Mouse (Mus musculus) CH12.LX (cell line): Measurements from ENCODE around the gene Phtf2. TPM values are rescaled to one million over a fixed set of nuclear protein-coding genes. Genes with fewer than 3 reads are reported as not detected.

Experiments used
- DNase-seq: peaks from one replicate; pipeline ENCODE4 v3.0.0-alpha.2; 2013; ENCODE audit errors: extremely low read depth
- H3K27ac ChIP-seq: 2 replicates; pipeline ENCODE4 v1.5.1; 2012; ENCODE audit warnings: low read depth, mild to moderate bottlenecking, control low read depth, moderate library complexity; ENCODE audit not compliant: insufficient read depth
- H3K27me3 ChIP-seq: replicated peaks from 2 replicates; pipeline ENCODE3; 2012; ENCODE audit warnings: inconsistent platforms
- H3K36me3 ChIP-seq, 2 experiments: replicated peaks in 1 of 2; 2 replicates each; pipeline versions ENCODE3 to v1.6.1; 2012; ENCODE audit warnings: inconsistent platforms in 1 of 2, low read length in 1 of 2, mild to moderate bottlenecking in 1 of 2, mixed read lengths in 1 of 2, moderate library complexity in 1 of 2; ENCODE audit not compliant: control insufficient read depth in 1 of 2, insufficient read depth in 1 of 2
- H3K4me1 ChIP-seq, 2 experiments: 2 replicates each; pipeline ENCODE4 v1.6.1; 2012; ENCODE audit warnings: inconsistent platforms in 1 of 2, moderate library complexity in 1 of 2; ENCODE audit not compliant: insufficient read depth in 2 of 2, control insufficient read depth in 1 of 2
- H3K4me2 ChIP-seq: 2 replicates; pipeline ENCODE4 v1.6.1; 2012; ENCODE audit warnings: low read depth, mild to moderate bottlenecking, control low read depth; ENCODE audit not compliant: poor library complexity, insufficient read depth, severe bottlenecking
- H3K4me3 ChIP-seq, 3 experiments: fragments of 150-350 bp in 1 of 3; sonication (generic) in 1 of 3; replicated peaks in 1 of 3; 2 replicates each; pipeline versions ENCODE3 to v1.5.1; 2011 to 2012; ENCODE audit warnings: low read depth in 2 of 3, low read length in 2 of 3, mild to moderate bottlenecking in 2 of 3, moderate library complexity in 2 of 3, control low read depth in 1 of 3, improper control_type of control experiment in 1 of 3, inconsistent platforms in 1 of 3, mixed read lengths in 1 of 3; ENCODE audit not compliant: poor library complexity in 1 of 3
- H3K79me2 ChIP-seq: replicated peaks from 2 replicates; pipeline ENCODE4 v1.6.1; 2012; ENCODE audit warnings: mild to moderate bottlenecking, moderate library complexity; ENCODE audit not compliant: control insufficient read depth, poor library complexity, insufficient read depth, severe bottlenecking; ENCODE audit errors: extremely low read depth
- H3K9ac ChIP-seq: 2 replicates; pipeline ENCODE4 v1.6.1; 2012; ENCODE audit warnings: low read depth, mild to moderate bottlenecking, control low read depth, moderate library complexity; ENCODE audit not compliant: insufficient read depth
- H3K9me3 ChIP-seq: replicated peaks from 2 replicates; pipeline ENCODE3; 2012; ENCODE audit warnings: low read length, inconsistent platforms, mixed read lengths
- BHLHE40 ChIP-seq: IDR thresholded peaks from 2 replicates; pipeline ENCODE4 v1.6.1; 2011; ENCODE audit warnings: mild to moderate bottlenecking, low read depth, low read length, improper control_type of control experiment
- CHD1 ChIP-seq: IDR thresholded peaks from 2 replicates; pipeline ENCODE4 v1.6.1; 2012; ENCODE audit warnings: low read depth, low read length, improper control_type of control experiment, inconsistent platforms
- CTCF ChIP-seq, 2 experiments: IDR thresholded peaks in 1 of 2; conservative IDR thresholded peaks in 1 of 2; 2 replicates each; pipeline ENCODE4 v1.5.1; 2011 to 2012; ENCODE audit warnings: low read depth in 2 of 2, low read length in 2 of 2, improper control_type of control experiment in 1 of 2, inconsistent platforms in 1 of 2, mild to moderate bottlenecking in 1 of 2, moderate library complexity in 1 of 2
- ELF1 ChIP-seq: IDR thresholded peaks from 2 replicates; pipeline ENCODE4 v1.6.1; 2014; ENCODE audit warnings: low read depth, mild to moderate bottlenecking, inconsistent platforms, low read length, improper control_type of control experiment
- GABPA ChIP-seq: IDR thresholded peaks from 2 replicates; pipeline ENCODE4 v1.6.1; 2012; ENCODE audit warnings: low read depth, low read length, improper control_type of control experiment, inconsistent platforms; ENCODE audit not compliant: insufficient replicate concordance
- JUN ChIP-seq: IDR thresholded peaks from 2 replicates; pipeline ENCODE4 v1.6.1; 2011; ENCODE audit warnings: low read depth, mild to moderate bottlenecking, low read length, improper control_type of control experiment, moderate library complexity; ENCODE audit not compliant: insufficient read depth
- KAT2A ChIP-seq: IDR thresholded peaks from 2 replicates; pipeline ENCODE4 v1.6.1; 2012; ENCODE audit warnings: low read length, improper control_type of control experiment, inconsistent platforms; ENCODE audit not compliant: insufficient replicate concordance
- MAX ChIP-seq: IDR thresholded peaks from 2 replicates; pipeline ENCODE4 v1.6.1; 2011; ENCODE audit warnings: low read length, improper control_type of control experiment
- MEF2A ChIP-seq: IDR thresholded peaks from 2 replicates; pipeline ENCODE4 v1.6.1; 2014; ENCODE audit warnings: low read depth, mild to moderate bottlenecking, inconsistent platforms, low read length, improper control_type of control experiment, borderline replicate concordance
- NELFE ChIP-seq: IDR thresholded peaks from 2 replicates; pipeline ENCODE4 v1.6.1; 2011; ENCODE audit warnings: low read depth, low read length, improper control_type of control experiment
- POLR2AphosphoS2 ChIP-seq: IDR thresholded peaks from 2 replicates; pipeline ENCODE4 v1.6.1; 2011; ENCODE audit warnings: low read depth, low read length, improper control_type of control experiment
- RCOR1 ChIP-seq: conservative IDR thresholded peaks from 2 replicates; pipeline ENCODE4 v1.6.1; 2012; ENCODE audit warnings: low read depth, mild to moderate bottlenecking, inconsistent platforms, low read length, improper control_type of control experiment
- SMC3 ChIP-seq: IDR thresholded peaks from 2 replicates; pipeline ENCODE4 v1.6.1; 2011; ENCODE audit warnings: low read depth, low read length, improper control_type of control experiment
- UBTF ChIP-seq: IDR thresholded peaks from 2 replicates; pipeline ENCODE4 v1.6.1; 2012; ENCODE audit warnings: low read depth, mild to moderate bottlenecking, inconsistent platforms, low read length, improper control_type of control experiment, moderate library complexity
- USF1 ChIP-seq: IDR thresholded peaks from 2 replicates; pipeline ENCODE4 v1.6.1; 2014; ENCODE audit warnings: low read depth, mild to moderate bottlenecking, inconsistent platforms, low read length, improper control_type of control experiment
- USF2 ChIP-seq: conservative IDR thresholded peaks from 2 replicates; pipeline ENCODE4 v1.6.1; 2011; ENCODE audit warnings: low read depth, low read length, improper control_type of control experiment
- ZC3H11A ChIP-seq: IDR thresholded peaks from 2 replicates; pipeline ENCODE4 v1.6.1; 2012; ENCODE audit warnings: low read depth, mild to moderate bottlenecking, inconsistent platforms, low read length, improper control_type of control experiment
- ZMIZ1 ChIP-seq: IDR thresholded peaks from 2 replicates; pipeline ENCODE4 v1.6.1; 2012; ENCODE audit warnings: low read depth, mild to moderate bottlenecking, inconsistent platforms, low read length, improper control_type of control experiment
- dilution Hi-C: fragments of 300-500 bp; cut with MboI; formaldehyde crosslinking; loops from 2 replicates; pipeline ENCODE4 v1.14.3; 2020; ENCODE audit warnings: low sequenced_read_pairs; ENCODE audit not compliant: extremely low pct_unique_long_range_greater_than_20kb, extremely low pct_ligation_motif_present
- in situ Hi-C: fragments of 300-500 bp; cut with MboI; formaldehyde crosslinking; loops from 3 replicates; pipeline ENCODE4 v1.14.3; 2019; ENCODE audit warnings: low sequenced_read_pairs, low pct_ligation_motif_present, low pct_unique_long_range_greater_than_20kb, mixed read lengths
- polyA plus RNA-seq: library from polyadenylated mRNA; unstranded; fragments of >175 nt; gene quantifications from 2 replicates; pipeline ENCODE4 v1.2.1, GENCODE M21; 2012; ENCODE audit warnings: low read depth; ENCODE audit not compliant: insufficient read length
- total RNA-seq, 2 experiments: library from RNA; depleted of rRNA; stranded (reverse); fragments of 300-350 nt in 1 of 2; fragments of >200 nt in 1 of 2; gene quantifications; 2 replicates each; pipeline ENCODE4 v1.2.3; 2012 to 2014

The Phtf2 gene
- total and polyA plus RNA-seq, 3 experiments: 18.5 to 30.4 (median 28.1) TPM

GRCm38 (mm10) chr5:20748142-20748541, 133.8 kb downstream of the Phtf2 start:
- H3K36me3 ChIP-seq: no peaks in the 10 kb centered on the region
- no peak for TF ChIP-seq NELFE
- no peak for TF ChIP-seq ELF1
- no peak for TF ChIP-seq ZC3H11A
- no peak for TF ChIP-seq KAT2A
- TF ChIP-seq JUN: no peak
- in situ Hi-C loops: no loop called here
- H3K27me3 ChIP-seq: no peaks in the 10 kb centered on the region
- dilution Hi-C loops: no loop called here
- no peaks in the 10 kb centered on the region for H3K79me2 ChIP-seq
- H3K27ac ChIP-seq: no peak overlapping the region
- H3K4me1 ChIP-seq: peaks cover 7 to 27% of the 10 kb centered on the region in 2 experiments
- no peak overlapping the region for H3K4me2 ChIP-seq
- H3K9ac ChIP-seq: no peak overlapping the region
- no peak for DNase-seq
- no peaks in the 10 kb centered on the region for H3K9me3 ChIP-seq
- no peak overlapping the region for H3K4me3 ChIP-seq

GRCm38 (mm10) chr5:20741936-20742335, 140.0 kb downstream of the Phtf2 start:
- DNase-seq: no peak

GRCm38 (mm10) chr5:20741193-20741592, 140.7 kb downstream of the Phtf2 start:
- no peak overlapping the region for H3K9ac ChIP-seq
- H3K4me3 ChIP-seq: no peak overlapping the region
- no peaks in the 10 kb centered on the region for H3K36me3 ChIP-seq
- H3K4me2 ChIP-seq: no peak overlapping the region
- H3K4me1 ChIP-seq: no peaks in the 10 kb centered on the region
- no peak for DNase-seq
- H3K27ac ChIP-seq: no peak overlapping the region
- H3K9me3 ChIP-seq: no peaks in the 10 kb centered on the region
- in situ Hi-C loops: no loop called here
- no peaks in the 10 kb centered on the region for H3K27me3 ChIP-seq
- no peaks in the 10 kb centered on the region for H3K79me2 ChIP-seq
- dilution Hi-C loops: no loop called here
- no peak for TF ChIP-seq CTCF (conservative IDR thresholded peaks at IDR 0.05 in 1 of 2, IDR thresholded peaks at IDR 0.05 in 1 of 2; ENCODE audit: low read depth in 2 of 2, low read length in 2 of 2)
- no peak for TF ChIP-seq MEF2A
- no peak for TF ChIP-seq GABPA
- no peak for TF ChIP-seq POLR2AphosphoS2
- no peak for TF ChIP-seq ZC3H11A
- no peak for TF ChIP-seq CHD1
- no peak for TF ChIP-seq ZMIZ1
- no peak for TF ChIP-seq RCOR1
- no peak for TF ChIP-seq MAX
- no peak for TF ChIP-seq UBTF
- TF ChIP-seq BHLHE40: no peak
- TF ChIP-seq USF2: no peak
- no peak for TF ChIP-seq KAT2A
- no peak for TF ChIP-seq SMC3
- TF ChIP-seq USF1: no peak

More at GRCm38 (mm10) chr5:20741936-20742335, 140.0 kb downstream of the Phtf2 start:
- H3K36me3 ChIP-seq: no peaks in the 10 kb centered on the region
- H3K27ac ChIP-seq: no peak overlapping the region
- no peak overlapping the region for H3K4me2 ChIP-seq
- no peaks in the 10 kb centered on the region for H3K9me3 ChIP-seq
- no peak overlapping the region for H3K4me3 ChIP-seq
- no peaks in the 10 kb centered on the region for H3K79me2 ChIP-seq
- H3K27me3 ChIP-seq: no peaks in the 10 kb centered on the region
- in situ Hi-C loops: no loop called here
- H3K9ac ChIP-seq: no peak overlapping the region
- no peaks in the 10 kb centered on the region for H3K4me1 ChIP-seq
- dilution Hi-C loops: no loop called here
- TF ChIP-seq GABPA (no peak), ZC3H11A (no peak), NELFE (no peak)
- TF ChIP-seq, all 38 proteins: peak for 0
